ENCODE assay signal across 8 mouse cellular contexts in the genomic region with DNA sequence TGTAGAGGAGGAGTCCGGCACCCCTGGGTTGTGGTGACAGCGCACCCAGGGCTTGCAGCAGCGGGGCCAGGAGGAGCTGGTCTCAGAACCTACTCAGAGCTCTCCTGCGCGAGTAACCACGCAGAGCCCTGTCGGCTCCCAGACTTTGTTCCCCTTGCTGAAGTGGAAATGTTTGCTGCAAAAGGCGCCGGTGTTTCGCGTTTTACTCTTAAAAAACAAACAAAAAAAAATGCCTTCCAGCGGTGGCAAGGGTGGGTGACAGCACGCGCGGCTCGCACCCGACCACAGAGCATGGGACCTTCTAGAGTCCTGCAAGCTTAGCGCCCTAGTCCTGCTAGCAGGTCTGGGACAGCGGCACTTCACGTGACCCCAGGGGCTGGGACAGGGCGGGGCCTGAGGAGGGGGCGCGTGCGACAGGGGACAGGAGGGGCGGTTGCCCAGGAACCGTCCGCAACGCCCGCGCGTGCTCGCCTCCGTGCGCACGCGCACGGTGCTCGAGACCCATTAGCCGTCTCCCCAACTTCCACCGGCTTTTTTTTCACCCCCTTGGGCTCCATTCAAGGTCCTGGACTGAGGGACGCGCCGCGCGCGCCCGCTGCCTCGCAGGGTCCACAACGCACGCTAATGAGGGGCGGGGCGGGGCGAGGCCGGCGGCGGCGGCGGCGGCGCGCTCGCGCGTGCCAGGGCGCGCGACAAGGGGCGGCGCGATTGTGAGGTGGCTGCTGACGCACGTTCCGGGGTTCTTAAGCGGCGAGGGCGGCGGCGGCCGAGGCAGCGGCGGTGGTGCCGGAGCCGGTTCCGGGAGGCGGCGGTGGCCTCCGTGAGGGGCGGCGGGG. TPM values are rescaled to one million over a fixed set of nuclear protein-coding genes. Genes with fewer than 3 reads are reported as not detected.
DNase-seq lines count a peak whose midpoint lies in the region.

A gene (plus strand): TSS at position 691 of the 836 bp plus-strand sequence.

- peaks cover 23% of the 10 kb centered on the region for H3K4me1 ChIP-seq in megakaryocyte, embryonic 14.5 days

- H3K9me3 ChIP-seq in megakaryocyte, embryonic 14.5 days: no peaks in the 10 kb centered on the region

- peaks cover 12% of the 10 kb centered on the region for H3K36me3 ChIP-seq in megakaryocyte, embryonic 14.5 days (replicated peaks; ENCODE audit: low read length)

- peak; percentile 86 for DNase-seq in T-cell, adult 2 months (ENCODE audit: low spot score)
- peak; percentile 94 to 96 for DNase-seq in cerebellum, postnatal 36 days
- DNase-seq in gastrocnemius, adult 8-10 months (ENCODE audit: low spot score in 2 of 2): peak; percentile 88 to 91
- DNase-seq in hindlimb bud, embryonic 11.5 days (ENCODE audit: extremely low spot score, low read depth, low spot score): peak; percentile 62
- peak; percentile 83 to 96 for DNase-seq in left cerebral cortex, adult 8-10 months (ENCODE audit: low spot score in 2 of 2)
- DNase-seq in right cerebral cortex, postnatal 10 days (ENCODE audit: low spot score in 2 of 2): peak; percentile 96 to 97
- DNase-seq in urinary bladder, postnatal 25 days (ENCODE audit: low spot score): peak; percentile 92

- H3K27me3 ChIP-seq in megakaryocyte, embryonic 14.5 days (replicated peaks): no peaks in the 10 kb centered on the region

- H3K4me3 ChIP-seq in megakaryocyte, embryonic 14.5 days (replicated peaks): peak within 1 kb of the TSS; percentile 93

RNA-seq across cellular contexts. Expression of the gene that starts here (rescaled TPM):
- 10 to 100 TPM; 19.5 to 44.6 (median 31.0) TPM for total RNA-seq in gastrocnemius, adult 8-10 months (2022)
- 10 to 100 TPM; 60.1 to 76.3 (median 66.6) TPM for total RNA-seq in left cerebral cortex, adult 8-10 months (2022)
- 19.3 and 101 TPM in 2 replicates for polyA plus RNA-seq in megakaryocyte, embryonic 14.5 days (2012; ENCODE audit: insufficient read depth, low replicate concordance)

Comparison
In these comparisons a context has a peak if more than half of its experiments do, and no peak if none do; other contexts are left out.
1. Peak in every context shown above with its lines: DNase-seq and H3K4me3 ChIP-seq.